Comparison of ENCODE assay signal across 19 mouse cellular contexts in the genomic region with DNA sequence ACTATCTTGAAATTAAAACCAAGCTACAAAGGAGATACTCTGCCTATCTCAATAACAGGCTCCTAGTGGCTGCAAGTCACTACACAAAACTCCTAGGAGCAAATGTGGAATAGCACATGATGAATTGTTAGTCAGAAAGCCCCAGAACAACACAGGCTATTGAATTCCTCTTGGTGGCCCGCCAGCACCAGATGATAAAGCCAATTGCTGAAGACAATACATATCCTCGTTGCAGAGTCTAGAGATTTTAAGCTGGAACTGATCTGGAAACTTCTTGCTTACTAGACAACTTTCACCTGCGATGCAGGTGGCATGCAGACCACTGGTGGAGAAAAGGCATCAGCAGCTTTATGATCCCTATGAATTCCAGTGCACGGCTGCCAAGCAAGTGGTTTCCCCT.
DNase-seq lines count a peak whose midpoint lies in the region; ATAC-seq lines count a peak whose summit lies in the region.
"Had no signal": no experiment of that assay in that cellular context is flagged by ENCODE, and none has a peak within 500 bp of the region (broad histone marks: within the 10 kb centered on the region; RNA-seq: fewer than 3 reads in every experiment).

No protein-coding gene starts in this region.

- 89% methylated on average over 4 of the region's 4 CpGs for WGBS in limb, embryonic 10.5 days

- H3K27me3 ChIP-seq in limb, embryonic 10.5 days (ENCODE audit: low read depth, poor library complexity, severe bottlenecking): no peaks in the 10 kb centered on the region
- H3K27me3 ChIP-seq: limb, embryonic 15.5 days; liver, embryonic 15.5 days had no signal

- peak; percentile 57; the same call in 1 of the 2 replicates for ATAC-seq in frontal cortex, adult (ENCODE audit: low TSS enrichment)
- ATAC-seq: forebrain, embryonic 16.5 days; hindbrain, embryonic 16.5 days; intestine, embryonic 16.5 days had no signal

- H3K9me3 ChIP-seq in limb, embryonic 10.5 days (replicated peaks): no peaks in the 10 kb centered on the region
- H3K9me3 ChIP-seq: limb, embryonic 15.5 days; liver, embryonic 15.5 days had no signal

- H3K27ac ChIP-seq in limb, embryonic 10.5 days: no peak overlapping the region
- H3K27ac ChIP-seq: limb, embryonic 15.5 days; liver, embryonic 15.5 days; macrophage; midbrain, embryonic 10.5 days had no signal

- H3K4me3 ChIP-seq in limb, embryonic 10.5 days: no peak overlapping the region
- H3K4me3 ChIP-seq: limb, embryonic 15.5 days; liver, embryonic 15.5 days; midbrain, embryonic 10.5 days had no signal

- no peaks in the 10 kb centered on the region for H3K4me1 ChIP-seq in limb, embryonic 10.5 days
- H3K4me1 ChIP-seq: limb, embryonic 15.5 days; liver, embryonic 15.5 days; midbrain, embryonic 10.5 days had no signal

- no peaks in the 10 kb centered on the region for H3K36me3 ChIP-seq in limb, embryonic 10.5 days
- H3K36me3 ChIP-seq: limb, embryonic 15.5 days; liver, embryonic 15.5 days; midbrain, embryonic 10.5 days had no signal

- no peak for DNase-seq in frontal cortex, postnatal 14 days (ENCODE audit: low spot score in 2 of 2)
- peak; percentile 20 to 38 for DNase-seq in layer of hippocampus, adult 8-10 months (ENCODE audit: low spot score in 2 of 2)
- no peak for DNase-seq in layer of hippocampus, postnatal 36 days
- peak; percentile 83 for DNase-seq in Muller cell, postnatal 12 days (ENCODE audit: inconsistent ontology term)
- DNase-seq in telencephalon, adult 2 months (ENCODE audit: low read depth, low spot score): peak; percentile 17
- no peak for DNase-seq in limb, embryonic 10.5 days (ENCODE audit: low spot score)
- DNase-seq: B cell, adult 2 months; embryo, embryonic 11 days; heart, postnatal 36 days; retina, postnatal 1 day; thymus, postnatal 36 days had no signal

Comparison
In these comparisons a context has a peak if more than half of its experiments do, and no peak if none do; other contexts are left out.
1. DNase-seq: peak in layer of hippocampus, adult 8-10 months (2 of 2), Muller cell, postnatal 12 days (single experiment) and telencephalon, adult 2 months (single experiment); none in frontal cortex, postnatal 14 days (0 of 2), layer of hippocampus, postnatal 36 days (0 of 2) and limb, embryonic 10.5 days (single experiment).